Mouse (Mus musculus) limb, embryonic 14.5 days (tissue): ENCODE measurements around the gene Syn2. TPM values are rescaled to one million over a fixed set of nuclear protein-coding genes. Genes with fewer than 3 reads are reported as not detected.

ENCODE experiments used
- ATAC-seq: fragments of 200-750 bp; cut with Nextera tagmentation; 2 replicates; pipeline ENCODE4 v1.8.0; 2017; ENCODE audit warnings: low read depth, moderate number of reproducible peaks, moderate TSS enrichment; ENCODE audit not compliant: low FRiP score
- DNase-seq: peaks from one replicate; pipeline ENCODE4 v3.0.0-alpha.2; 2015; ENCODE audit warnings: low spot score
- H3K27ac ChIP-seq: fragments of 300-500 bp; sonication (generic); replicated peaks from 2 replicates; pipeline ENCODE4 v1.5.1; 2014; ENCODE audit warnings: low read depth, mild to moderate bottlenecking, low read length, moderate library complexity, mixed read lengths
- H3K27me3 ChIP-seq: fragments of 300-500 bp; sonication (generic); 2 replicates; pipeline ENCODE4 v1.6.1; 2014; ENCODE audit warnings: low read length, mixed read lengths; ENCODE audit not compliant: control insufficient read depth, insufficient read depth
- H3K36me3 ChIP-seq: fragments of 300-500 bp; sonication (generic); 2 replicates; pipeline ENCODE4 v1.6.1; 2014; ENCODE audit warnings: mild to moderate bottlenecking, low read length, moderate library complexity, mixed read lengths; ENCODE audit not compliant: control insufficient read depth, insufficient read depth
- H3K4me1 ChIP-seq: fragments of 300-500 bp; sonication (generic); 2 replicates; pipeline ENCODE4 v1.6.1; 2014; ENCODE audit warnings: antibody characterized with exemption, low read length, mixed read lengths; ENCODE audit not compliant: control insufficient read depth, insufficient read depth
- H3K4me2 ChIP-seq: fragments of 300-500 bp; sonication (generic); replicated peaks from 2 replicates; pipeline ENCODE4 v1.6.1; 2014; ENCODE audit warnings: low read depth, mild to moderate bottlenecking, low read length, moderate library complexity; ENCODE audit not compliant: severe bottlenecking
- H3K4me3 ChIP-seq: fragments of 300-500 bp; sonication (generic); replicated peaks from 2 replicates; pipeline ENCODE4 v1.5.1; 2014; ENCODE audit warnings: low read length
- H3K9ac ChIP-seq: fragments of 300-500 bp; sonication (generic); 2 replicates; pipeline ENCODE4 v1.6.1; 2014; ENCODE audit warnings: mild to moderate bottlenecking, low read depth, low read length, moderate library complexity; ENCODE audit not compliant: severe bottlenecking
- H3K9me3 ChIP-seq: fragments of 300-500 bp; sonication (generic); 2 replicates; pipeline ENCODE4 v1.6.1; 2016; ENCODE audit warnings: low read length; ENCODE audit not compliant: control insufficient read depth
- POLR2A ChIP-seq: fragments of 200-500 bp; IDR thresholded peaks from 2 replicates; pipeline ENCODE4 v1.8.0; 2012; ENCODE audit warnings: inconsistent platforms, mild to moderate bottlenecking, moderate library complexity, borderline replicate concordance; ENCODE audit not compliant: insufficient read depth, insufficient read length; ENCODE audit errors: extremely low read depth
- WGBS: fragments of 180-500 bp; shearing (Covaris S2); extraction: QIAGEN DNeasy Blood & Tissue Kit; methylation state at CpG from one replicate; pipeline ENCODE4 v1.1.7; 2014; 5-methylcytosine and 5-hydroxymethylcytosine counted together
- polyA plus RNA-seq, 2 experiments: library from polyadenylated mRNA; depleted of rRNA in 1 of 2; stranded (reverse) in 1 of 2; unstranded in 1 of 2; fragments of >200 nt; fragmentation: Nextera tagmentation in 1 of 2; extraction: Ambion mirVana in 1 of 2; gene quantifications; 2 replicates each; pipeline versions ENCODE4 v1.2.1 to v1.2.3; 2012 to 2014

Gene Syn2
- polyA plus RNA-seq, 2 experiments, result 0.91 to 1.6 TPM

GRCm38 (mm10) chr6:115312780-115313179, 178.1 kb downstream of the Syn2 start:
- DNase-seq (no peak), ATAC-seq (no peak)
- Histone ChIP-seq H3K4me1 (0 out of 2 replicates have a peak, but pooled peaks cover 2% of the 10 kb centered on the region), H3K4me2 (no peak overlapping the region), H3K27me3 (no peaks in the 10 kb centered on the region), H3K9ac (no peak overlapping the region), H3K9me3 (no peaks in the 10 kb centered on the region), H3K27ac (no peak overlapping the region), H3K4me3 (no peak overlapping the region), H3K36me3 (no peaks in the 10 kb centered on the region)
- no peak for TF ChIP-seq POLR2A
- 72% methylated on average over 12 of the region's 12 CpGs for WGBS

- Histone ChIP-seq H3K4me3 (no peak overlapping the region), H3K9ac (no peak overlapping the region), H3K27me3 (no peaks in the 10 kb centered on the region), H3K36me3 (no peaks in the 10 kb centered on the region), H3K27ac (no peak overlapping the region), H3K4me2 (no peak overlapping the region), H3K4me1 (0 out of 2 replicates have a peak, but pooled peaks cover 2% of the 10 kb centered on the region), H3K9me3 (no peaks in the 10 kb centered on the region)
- ATAC-seq (no peak), DNase-seq (no peak)
- no peak for TF ChIP-seq POLR2A
- WGBS, result 64% methylated on average over 9 of the region's 9 CpGs
Observed at GRCm38 (mm10) chr6:115313235-115313738, 178.6 kb downstream of the Syn2 start.

GRCm38 (mm10) chr6:115313910-115314309, 179.2 kb downstream of the Syn2 start:
- 57% methylated on average over 7 of the region's 7 CpGs for WGBS

GRCm38 (mm10) chr6:115315770-115316169, 181.1 kb downstream of the Syn2 start:
- no peak for ATAC-seq
- WGBS, result 88% methylated on average over 4 of the region's 4 CpGs

More at GRCm38 (mm10) chr6:115313910-115314309, 179.2 kb downstream of the Syn2 start:
- Histone ChIP-seq H3K4me2 (no peak overlapping the region), H3K27me3 (no peaks in the 10 kb centered on the region), H3K4me3 (no peak overlapping the region), H3K9me3 (no peaks in the 10 kb centered on the region), H3K9ac (no peak overlapping the region), H3K4me1 (0 out of 2 replicates have a peak, but pooled peaks cover 2% of the 10 kb centered on the region), H3K36me3 (no peaks in the 10 kb centered on the region), H3K27ac (no peak overlapping the region)
- DNase-seq (no peak), ATAC-seq (no peak)
- TF ChIP-seq POLR2A, result no peak

GRCm38 (mm10) chr6:115316811-115317221, 182.1 kb downstream of the Syn2 start:
- no peak overlapping the region for H3K4me3 ChIP-seq
- DNase-seq (peak; percentile 35), ATAC-seq (no peak)
- H3K27me3 ChIP-seq, result no peaks in the 10 kb centered on the region
- no peaks in the 10 kb centered on the region for H3K9me3 ChIP-seq
- no peak overlapping the region for H3K9ac ChIP-seq
- H3K4me2 ChIP-seq, result no peak overlapping the region
- 63% methylated on average over 11 of the region's 11 CpGs for WGBS
- H3K4me1 ChIP-seq, result 0 out of 2 replicates have a peak, but pooled peaks cover 2% of the 10 kb centered on the region
- H3K36me3 ChIP-seq, result no peaks in the 10 kb centered on the region
- TF ChIP-seq POLR2A, result no peak
- no peak overlapping the region for H3K27ac ChIP-seq

More at GRCm38 (mm10) chr6:115315770-115316169, 181.1 kb downstream of the Syn2 start:
- DNase-seq, result no peak
- Histone ChIP-seq H3K4me2 (no peak overlapping the region), H3K9ac (no peak overlapping the region), H3K36me3 (no peaks in the 10 kb centered on the region), H3K4me3 (no peak overlapping the region), H3K27me3 (no peaks in the 10 kb centered on the region), H3K9me3 (no peaks in the 10 kb centered on the region), H3K27ac (no peak overlapping the region), H3K4me1 (0 out of 2 replicates have a peak, but pooled peaks cover 2% of the 10 kb centered on the region)
- no peak for TF ChIP-seq POLR2A

- H3K4me1 ChIP-seq, result 0 out of 2 replicates have a peak, but pooled peaks cover 2% of the 10 kb centered on the region
- no peak overlapping the region for H3K4me3 ChIP-seq
- no peak overlapping the region for H3K9ac ChIP-seq
- no peaks in the 10 kb centered on the region for H3K36me3 ChIP-seq
- H3K27ac ChIP-seq, result no peak overlapping the region
- no peak for TF ChIP-seq POLR2A
- no peaks in the 10 kb centered on the region for H3K27me3 ChIP-seq
- no peaks in the 10 kb centered on the region for H3K9me3 ChIP-seq
- WGBS, result 89% methylated on average over 6 of the region's 6 CpGs
- DNase-seq (no peak), ATAC-seq (no peak)
- H3K4me2 ChIP-seq, result no peak overlapping the region
Observed at GRCm38 (mm10) chr6:115318811-115319210, 184.1 kb downstream of the Syn2 start.
